ENCODE assay signal across 51 mouse cellular contexts in the genomic region with DNA sequence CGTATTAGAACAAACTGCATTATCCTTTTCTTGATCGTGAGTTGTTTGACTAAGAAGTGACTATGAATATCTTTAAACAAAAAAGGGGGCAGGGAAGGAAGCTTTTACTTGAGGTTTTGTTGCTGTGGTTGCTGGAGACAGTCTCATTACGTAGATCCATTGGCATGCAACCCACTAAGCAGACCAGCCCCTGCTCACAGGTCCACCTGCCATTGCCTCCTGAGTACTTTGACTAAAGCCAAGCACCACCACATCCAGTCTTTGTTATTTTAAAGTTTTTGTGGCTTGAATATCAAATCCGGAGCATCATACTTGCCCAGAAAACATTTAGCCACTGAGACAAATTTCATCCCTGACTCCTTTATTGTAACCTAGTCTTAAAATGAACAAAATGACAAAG. TPM values are rescaled to one million over a fixed set of nuclear protein-coding genes. Genes with fewer than 3 reads are reported as not detected.
"Had no signal": no experiment of that assay in that cellular context is flagged by ENCODE, and none has a peak within 500 bp of the region (broad histone marks: within the 10 kb centered on the region; RNA-seq: fewer than 3 reads in every experiment).

No protein-coding gene starts in this region.

- H3K4me3 ChIP-seq: heart, embryonic 10.5 days; heart, embryonic 12.5 days; heart, embryonic 13.5 days; heart, embryonic 15.5 days; hindbrain, embryonic 10.5 days; hindbrain, embryonic 12.5 days; hindbrain, embryonic 13.5 days; hindbrain, embryonic 15.5 days; intestine, embryonic 15.5 days; kidney, embryonic 15.5 days; layer of hippocampus, adult 2 months; left cerebral cortex, adult 2 months had no signal

- H3K27me3 ChIP-seq: heart, embryonic 12.5 days; heart, embryonic 13.5 days; heart, embryonic 15.5 days; hindbrain, embryonic 12.5 days; hindbrain, embryonic 13.5 days; hindbrain, embryonic 15.5 days; intestine, embryonic 15.5 days; kidney, embryonic 15.5 days had no signal

- H3K36me3 ChIP-seq: heart, embryonic 10.5 days; heart, embryonic 12.5 days; heart, embryonic 13.5 days; heart, embryonic 15.5 days; hindbrain, embryonic 10.5 days; hindbrain, embryonic 12.5 days; hindbrain, embryonic 13.5 days; hindbrain, embryonic 15.5 days; intestine, embryonic 15.5 days; kidney, embryonic 15.5 days had no signal

- H3K4me1 ChIP-seq: heart, embryonic 10.5 days; hindbrain, embryonic 10.5 days; hindbrain, embryonic 12.5 days; hindbrain, embryonic 13.5 days; hindbrain, embryonic 15.5 days; intestine, embryonic 15.5 days; kidney, embryonic 15.5 days had no signal

- H3K4me2 ChIP-seq: heart, embryonic 11.5 days; heart, embryonic 12.5 days; heart, embryonic 13.5 days; heart, embryonic 15.5 days; hindbrain, embryonic 12.5 days; hindbrain, embryonic 13.5 days; hindbrain, embryonic 14.5 days; hindbrain, embryonic 15.5 days; intestine, embryonic 15.5 days; kidney, embryonic 15.5 days had no signal

- H3K27ac ChIP-seq: heart, embryonic 10.5 days; heart, embryonic 13.5 days; heart, embryonic 15.5 days; hindbrain, embryonic 10.5 days; hindbrain, embryonic 12.5 days; hindbrain, embryonic 13.5 days; hindbrain, embryonic 14.5 days; hindbrain, embryonic 15.5 days; hindbrain, postnatal 0 days; intestine, embryonic 15.5 days; kidney, embryonic 15.5 days; kidney, postnatal 0 days; layer of hippocampus, adult 2 months; left cerebral cortex, adult 2 months had no signal

- DNase-seq: heart, postnatal 10 days; heart, postnatal 14 days; heart, postnatal 36 days; heart, postnatal 4 days; kidney, adult 11 months; kidney, adult 18-20 months; kidney, adult 2 months; kidney, adult 8-10 months; kidney, adult 9 months; kidney, postnatal 10 days; kidney, postnatal 14 days; kidney, postnatal 25 days; kidney, postnatal 36 days; kidney, postnatal 4 days; layer of hippocampus, adult 9-11 months; layer of hippocampus, postnatal 36 days had no signal

- ATAC-seq: hindbrain, embryonic 16.5 days; hindbrain, postnatal 0 days; inflammation-experienced regulatory T-cells, adult 6 months; intestine, embryonic 15.5 days; intestine, embryonic 16.5 days; intestine, postnatal 0 days had no signal

- H3K9ac ChIP-seq: heart, embryonic 12.5 days; heart, embryonic 13.5 days; heart, embryonic 15.5 days; hindbrain, embryonic 12.5 days; hindbrain, embryonic 13.5 days; hindbrain, embryonic 14.5 days; hindbrain, embryonic 15.5 days; intestine, embryonic 15.5 days; kidney, embryonic 15.5 days had no signal

- H3K9me3 ChIP-seq: heart, embryonic 10.5 days; heart, embryonic 13.5 days; heart, embryonic 15.5 days; hindbrain, embryonic 10.5 days; hindbrain, embryonic 12.5 days; hindbrain, embryonic 13.5 days; hindbrain, embryonic 15.5 days; intestine, embryonic 15.5 days; kidney, embryonic 15.5 days had no signal

RNA-seq across cellular contexts. Expression of gene Rnase9, which starts 5.5 kb away (rescaled TPM):
- total RNA-seq: heart, postnatal 10 days; heart, postnatal 14 days; heart, postnatal 36 days; heart, postnatal 4 days; hematopoietic stem cell, adult 5-6 weeks; hindbrain, postnatal 0 days; layer of hippocampus, adult 18-20 months; layer of hippocampus, adult 2 months; layer of hippocampus, adult 8-10 months; layer of hippocampus, postnatal 10 days; layer of hippocampus, postnatal 14 days; layer of hippocampus, postnatal 25 days; layer of hippocampus, postnatal 36 days; left cerebral cortex, adult 18-20 months; left cerebral cortex, adult 2 months had no signal
- polyA plus RNA-seq: heart, embryonic 10.5 days; heart, embryonic 11.5 days; heart, embryonic 12.5 days; heart, embryonic 13.5 days; heart, embryonic 14.5 days; heart, embryonic 15.5 days; heart, embryonic 16.5 days; heart, postnatal 0 days; hindbrain, embryonic 10.5 days; hindbrain, embryonic 11.5 days; hindbrain, embryonic 12.5 days; hindbrain, embryonic 13.5 days; hindbrain, embryonic 14.5 days; hindbrain, embryonic 15.5 days; hindbrain, embryonic 16.5 days; hindbrain, postnatal 0 days; inflammation-experienced regulatory T-cells, adult 6 months; intestine, embryonic 14.5 days; intestine, embryonic 15.5 days; intestine, embryonic 16.5 days; intestine, postnatal 0 days; kidney, adult 2 months; kidney, postnatal 0 days; large intestine, adult 2 months had no signal

RNA-seq across cellular contexts. Expression of gene Rnase11, which starts 13.7 kb away (rescaled TPM):
- total RNA-seq: heart, postnatal 10 days; heart, postnatal 14 days; heart, postnatal 36 days; heart, postnatal 4 days; hematopoietic stem cell, adult 5-6 weeks; hindbrain, postnatal 0 days; layer of hippocampus, adult 18-20 months; layer of hippocampus, adult 2 months; layer of hippocampus, adult 8-10 months; layer of hippocampus, postnatal 10 days; layer of hippocampus, postnatal 14 days; layer of hippocampus, postnatal 25 days; layer of hippocampus, postnatal 36 days; left cerebral cortex, adult 18-20 months; left cerebral cortex, adult 2 months had no signal
- polyA plus RNA-seq: heart, embryonic 10.5 days; heart, embryonic 11.5 days; heart, embryonic 12.5 days; heart, embryonic 13.5 days; heart, embryonic 14.5 days; heart, embryonic 15.5 days; heart, embryonic 16.5 days; heart, postnatal 0 days; hindbrain, embryonic 10.5 days; hindbrain, embryonic 11.5 days; hindbrain, embryonic 12.5 days; hindbrain, embryonic 13.5 days; hindbrain, embryonic 14.5 days; hindbrain, embryonic 15.5 days; hindbrain, embryonic 16.5 days; hindbrain, postnatal 0 days; inflammation-experienced regulatory T-cells, adult 6 months; intestine, embryonic 14.5 days; intestine, embryonic 15.5 days; intestine, embryonic 16.5 days; intestine, postnatal 0 days; kidney, adult 2 months; kidney, embryonic 16.5 days; kidney, postnatal 0 days; large intestine, adult 2 months had no signal

RNA-seq across cellular contexts. Expression of gene Rnase12, which starts 21.2 kb away (rescaled TPM):
- total RNA-seq: heart, postnatal 10 days; heart, postnatal 14 days; heart, postnatal 36 days; heart, postnatal 4 days; hematopoietic stem cell, adult 5-6 weeks; hindbrain, postnatal 0 days; layer of hippocampus, adult 18-20 months; layer of hippocampus, adult 2 months; layer of hippocampus, adult 8-10 months; layer of hippocampus, postnatal 10 days; layer of hippocampus, postnatal 14 days; layer of hippocampus, postnatal 25 days; layer of hippocampus, postnatal 36 days; left cerebral cortex, adult 18-20 months; left cerebral cortex, adult 2 months had no signal
- polyA plus RNA-seq: heart, embryonic 11.5 days; heart, embryonic 15.5 days; heart, embryonic 16.5 days; heart, postnatal 0 days; hindbrain, embryonic 10.5 days; hindbrain, embryonic 11.5 days; hindbrain, embryonic 12.5 days; hindbrain, embryonic 13.5 days; hindbrain, embryonic 14.5 days; hindbrain, embryonic 15.5 days; hindbrain, embryonic 16.5 days; inflammation-experienced regulatory T-cells, adult 6 months; kidney, adult 2 months had no signal

RNA-seq across cellular contexts. Expression of gene Rnase10, which starts 28.7 kb away (rescaled TPM):
- total RNA-seq: hematopoietic stem cell, adult 5-6 weeks; layer of hippocampus, adult 18-20 months; layer of hippocampus, adult 2 months; layer of hippocampus, postnatal 25 days; layer of hippocampus, postnatal 36 days; left cerebral cortex, adult 2 months had no signal
- polyA plus RNA-seq: hindbrain, embryonic 10.5 days; hindbrain, embryonic 11.5 days; hindbrain, embryonic 12.5 days; hindbrain, embryonic 13.5 days; hindbrain, embryonic 14.5 days; hindbrain, embryonic 15.5 days; hindbrain, postnatal 0 days; inflammation-experienced regulatory T-cells, adult 6 months; kidney, adult 2 months; kidney, embryonic 14.5 days; kidney, embryonic 15.5 days; kidney, embryonic 16.5 days had no signal

RNA-seq across cellular contexts. Expression of gene Olfr750, which starts 38.0 kb away (rescaled TPM):
- total RNA-seq: heart, postnatal 10 days; heart, postnatal 14 days; heart, postnatal 36 days; heart, postnatal 4 days; hematopoietic stem cell, adult 5-6 weeks; hindbrain, postnatal 0 days; layer of hippocampus, adult 18-20 months; layer of hippocampus, adult 2 months; layer of hippocampus, adult 8-10 months; layer of hippocampus, postnatal 10 days; layer of hippocampus, postnatal 14 days; layer of hippocampus, postnatal 25 days; layer of hippocampus, postnatal 36 days; left cerebral cortex, adult 18-20 months; left cerebral cortex, adult 2 months had no signal
- polyA plus RNA-seq: heart, embryonic 10.5 days; heart, embryonic 11.5 days; heart, embryonic 12.5 days; heart, embryonic 13.5 days; heart, embryonic 14.5 days; heart, embryonic 15.5 days; heart, embryonic 16.5 days; heart, postnatal 0 days; hindbrain, embryonic 11.5 days; hindbrain, embryonic 12.5 days; hindbrain, embryonic 13.5 days; hindbrain, embryonic 14.5 days; intestine, embryonic 14.5 days; intestine, embryonic 15.5 days; intestine, embryonic 16.5 days; intestine, postnatal 0 days; kidney, adult 2 months; kidney, embryonic 14.5 days; kidney, embryonic 15.5 days; kidney, embryonic 16.5 days; kidney, postnatal 0 days; large intestine, adult 2 months had no signal
